Mouse (Mus musculus) liver, embryonic 11.5 days (tissue): Measurements from ENCODE around the gene Gm47841. TPM values are rescaled to one million over a fixed set of nuclear protein-coding genes. Genes with fewer than 3 reads are reported as not detected.

Experiments used
- ATAC-seq: fragments of 200-750 bp; cut with Nextera tagmentation; replicated peaks from 2 replicates; pipeline ENCODE4 v1.8.0; 2017; ENCODE audit warnings: moderate number of reproducible peaks, mild to moderate bottlenecking, moderate TSS enrichment, moderate library complexity; ENCODE audit not compliant: low FRiP score
- DNase-seq: peaks from one replicate; pipeline ENCODE4 v3.0.0-alpha.2; 2017; ENCODE audit warnings: low spot score
- H3K27ac ChIP-seq: fragments of 300-500 bp; sonication (generic); 2 replicates; pipeline ENCODE4 v1.5.1; 2014; ENCODE audit warnings: mild to moderate bottlenecking, low read depth, low read length, control low read depth
- H3K27me3 ChIP-seq: fragments of 300-500 bp; sonication (generic); replicated peaks from 2 replicates; pipeline ENCODE4 v1.6.1; 2014; ENCODE audit warnings: low read length, mixed read lengths; ENCODE audit not compliant: control insufficient read depth, insufficient read depth
- H3K36me3 ChIP-seq: fragments of 300-500 bp; sonication (generic); 2 replicates; pipeline ENCODE4 v1.6.1; 2014; ENCODE audit warnings: mild to moderate bottlenecking, low read length, moderate library complexity, mixed read lengths; ENCODE audit not compliant: control insufficient read depth, insufficient read depth
- H3K4me1 ChIP-seq: fragments of 300-500 bp; sonication (generic); replicated peaks from 2 replicates; pipeline ENCODE4 v1.6.1; 2014; ENCODE audit warnings: low read length, mixed read lengths; ENCODE audit not compliant: control insufficient read depth, insufficient read depth
- H3K4me2 ChIP-seq: fragments of 300-500 bp; sonication (generic); 2 replicates; pipeline ENCODE4 v1.6.1; 2014; ENCODE audit warnings: mild to moderate bottlenecking, control low read depth, moderate library complexity
- H3K4me3 ChIP-seq: fragments of 300-500 bp; sonication (generic); 2 replicates; pipeline ENCODE4 v1.5.1; 2014; ENCODE audit warnings: low read depth, low read length, control low read depth
- H3K9ac ChIP-seq: fragments of 300-500 bp; sonication (generic); 2 replicates; pipeline ENCODE4 v1.6.1; 2014; ENCODE audit warnings: low read depth, low read length, control low read depth
- H3K9me3 ChIP-seq: fragments of 300-500 bp; sonication (generic); 2 replicates; pipeline ENCODE4 v1.6.1; 2016; ENCODE audit warnings: low read length, inconsistent platforms, mixed read lengths; ENCODE audit not compliant: control insufficient read depth
- WGBS: fragments of 180-500 bp; shearing (Covaris S2); extraction: QIAGEN DNeasy Blood & Tissue Kit; methylation state at CpG from one replicate; pipeline ENCODE4 v1.1.7; 2014; 5-methylcytosine and 5-hydroxymethylcytosine counted together
- polyA plus RNA-seq: library from polyadenylated mRNA; unstranded; fragments of >200 nt; fragmentation: Nextera tagmentation; extraction: Ambion mirVana; gene quantifications from 2 replicates; pipeline ENCODE4 v1.2.1, GENCODE M21; 2014

The Gm47841 gene
- polyA plus RNA-seq, 1 experiment from 2014 or later = not detected

GRCm38 (mm10) chr15:101068671-101069070 is 21.5 kb upstream of the Gm47841 start:
- no peak overlapping the region for H3K9ac ChIP-seq
- no peak overlapping the region for H3K4me3 ChIP-seq
- no peak overlapping the region for H3K4me2 ChIP-seq
- H3K4me1 ChIP-seq = peaks cover 41% of the 10 kb centered on the region
- H3K27me3 ChIP-seq = peaks cover 4% of the 10 kb centered on the region; the same call in 1 of the 2 replicates
- WGBS = 68% methylated on average over 4 of the region's 4 CpGs
- no peak overlapping the region for H3K27ac ChIP-seq
- H3K9me3 ChIP-seq = no peaks in the 10 kb centered on the region
- no peaks in the 10 kb centered on the region for H3K36me3 ChIP-seq
- ATAC-seq (no peak), DNase-seq (no peak)

- DNase-seq (no peak), ATAC-seq (no peak)
- Histone ChIP-seq H3K4me3 (no peak overlapping the region), H3K36me3 (no peaks in the 10 kb centered on the region), H3K27ac (no peak overlapping the region), H3K27me3 (peaks cover 4% of the 10 kb centered on the region; the same call in 1 of the 2 replicates), H3K4me2 (no peak overlapping the region), H3K9ac (no peak overlapping the region), H3K4me1 (peaks cover 41% of the 10 kb centered on the region), H3K9me3 (no peaks in the 10 kb centered on the region)
- 54% methylated on average over 3 of the region's 3 CpGs for WGBS
Observed at GRCm38 (mm10) chr15:101068029-101068428, 20.8 kb upstream of the Gm47841 start.

GRCm38 (mm10) chr15:101066920-101067696 is 19.9 kb upstream of the Gm47841 start:
- H3K4me3 ChIP-seq = no peak overlapping the region
- 45% methylated on average over 7 of the region's 9 CpGs for WGBS
- H3K27me3 ChIP-seq = 0 out of 2 replicates have a peak, but pooled peaks cover 4% of the 10 kb centered on the region
- no peak for ATAC-seq
- H3K9me3 ChIP-seq = no peaks in the 10 kb centered on the region
- no peak overlapping the region for H3K9ac ChIP-seq
- H3K27ac ChIP-seq = no peak overlapping the region
- no peaks in the 10 kb centered on the region for H3K36me3 ChIP-seq
- DNase-seq = no peak
- H3K4me1 ChIP-seq = peaks cover 41% of the 10 kb centered on the region
- no peak overlapping the region for H3K4me2 ChIP-seq

GRCm38 (mm10) chr15:101066364-101066847 is 19.2 kb upstream of the Gm47841 start:
- H3K4me1 ChIP-seq = peaks cover 41% of the 10 kb centered on the region

GRCm38 (mm10) chr15:101065069-101065468 is 17.9 kb upstream of the Gm47841 start:
- Histone ChIP-seq H3K36me3 (no peaks in the 10 kb centered on the region), H3K4me3 (no peak overlapping the region), H3K9me3 (no peaks in the 10 kb centered on the region), H3K9ac (no peak overlapping the region), H3K4me1 (peaks cover 31% of the 10 kb centered on the region), H3K27ac (no peak overlapping the region), H3K27me3 (0 out of 2 replicates have a peak, but pooled peaks cover 1% of the 10 kb centered on the region), H3K4me2 (no peak overlapping the region)
- no peak for ATAC-seq
- 45% methylated on average over 6 of the region's 6 CpGs for WGBS
- DNase-seq = no peak

More at GRCm38 (mm10) chr15:101066364-101066847, 19.2 kb upstream of the Gm47841 start:
- Histone ChIP-seq H3K4me3 (no peak overlapping the region), H3K27me3 (0 out of 2 replicates have a peak, but pooled peaks cover 4% of the 10 kb centered on the region), H3K4me2 (no peak overlapping the region), H3K9ac (no peak overlapping the region), H3K27ac (no peak overlapping the region), H3K9me3 (no peaks in the 10 kb centered on the region), H3K36me3 (no peaks in the 10 kb centered on the region)
- 0 out of 2 replicates have a peak, but pooled peaks have one; percentile 15 for ATAC-seq
- 43% methylated on average over 6 of the region's 6 CpGs for WGBS
- DNase-seq = no peak

GRCm38 (mm10) chr15:101060280-101060852 is 13.2 kb upstream of the Gm47841 start:
- H3K4me2 ChIP-seq = no peak overlapping the region
- no peak for DNase-seq
- H3K4me1 ChIP-seq = peaks cover under 1% of the 10 kb centered on the region
- H3K27ac ChIP-seq = no peak overlapping the region
- H3K9ac ChIP-seq = no peak overlapping the region
- H3K4me3 ChIP-seq = no peak overlapping the region
- ATAC-seq = no peak
- WGBS = 71% methylated on average over 11 of the region's 11 CpGs
- H3K9me3 ChIP-seq = no peaks in the 10 kb centered on the region
- peaks cover 15% of the 10 kb centered on the region for H3K27me3 ChIP-seq
- no peaks in the 10 kb centered on the region for H3K36me3 ChIP-seq

- Histone ChIP-seq H3K27ac (no peak overlapping the region), H3K4me1 (no peaks in the 10 kb centered on the region), H3K4me3 (no peak overlapping the region), H3K36me3 (no peaks in the 10 kb centered on the region), H3K4me2 (no peak overlapping the region), H3K27me3 (peaks cover 21% of the 10 kb centered on the region), H3K9ac (no peak overlapping the region), H3K9me3 (no peaks in the 10 kb centered on the region)
- 51% methylated on average over 9 of the region's 9 CpGs for WGBS
- ATAC-seq (no peak), DNase-seq (no peak)
Observed at GRCm38 (mm10) chr15:101059570-101060279, 12.5 kb upstream of the Gm47841 start.

- Histone ChIP-seq H3K27me3 (peaks cover 56% of the 10 kb centered on the region), H3K9ac (no peak overlapping the region), H3K4me3 (no peak overlapping the region), H3K4me1 (peaks cover 4% of the 10 kb centered on the region; the same call in 1 of the 2 replicates), H3K36me3 (no peaks in the 10 kb centered on the region), H3K4me2 (no peak overlapping the region), H3K9me3 (no peaks in the 10 kb centered on the region), H3K27ac (no peak overlapping the region)
- WGBS = 44% methylated on average over 10 of the region's 10 CpGs
- DNase-seq = no peak
- ATAC-seq = 0 out of 2 replicates have a peak, but pooled peaks have one; percentile 34
Observed at GRCm38 (mm10) chr15:101056225-101056624, 9.0 kb upstream of the Gm47841 start.
